Mouse (Mus musculus): ENCODE measurements around the gene Epm2a.

DNA sequence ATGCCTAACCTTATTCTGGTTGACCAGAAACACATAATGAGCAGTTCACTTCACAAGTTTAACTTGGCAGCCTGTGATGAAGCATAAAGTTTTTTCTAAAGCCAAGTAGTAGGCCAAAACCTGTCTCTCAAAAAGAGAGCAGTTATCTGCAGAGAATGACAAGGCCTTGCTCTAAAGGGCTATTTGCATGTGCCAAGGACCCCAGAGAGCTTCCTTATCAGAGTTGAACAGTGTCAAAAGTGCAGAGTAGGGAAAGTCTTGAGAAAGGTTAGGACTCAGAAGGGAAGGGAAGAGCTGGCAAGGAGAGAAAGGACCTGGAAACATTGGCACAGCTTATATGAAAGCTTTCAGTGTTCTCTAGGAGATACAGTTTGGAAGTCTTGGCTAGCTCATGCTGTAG, 32.7 kb upstream of the Epm2a start:
- no peak for TF ChIP-seq GATA1 (IDR thresholded peaks at IDR 0.05; ENCODE audit: borderline replicate concordance, low read length)
- TF ChIP-seq FLI1 (IDR thresholded peaks at IDR 0.05; ENCODE audit: low read length): no peak

Data from megakaryocyte, embryonic 14.5 days (primary cell).